Mouse (Mus musculus) C2C12 (cell line): ENCODE measurements at regions not wholly inside any gene's neighbourhood (a gene's known extent, or its start where the extent isn't known, plus 50 kb on each side); places are given as distances from the start of the nearest gene placed in this dataset.

Experiments
- CTCF ChIP-seq: IDR thresholded peaks from one replicate; pipeline ENCODE4 v1.5.1; 2011; ENCODE audit not compliant: control insufficient read depth, insufficient read depth, insufficient read length
- FOSL1 ChIP-seq: IDR thresholded peaks from one replicate; pipeline ENCODE4 v1.8.0; 2011; ENCODE audit warnings: mild to moderate bottlenecking, low read length; ENCODE audit not compliant: poor library complexity, insufficient read depth, severe bottlenecking
- MYOD1 ChIP-seq: IDR thresholded peaks from one replicate; pipeline ENCODE4 v1.6.1; 2011; ENCODE audit warnings: low read depth; ENCODE audit not compliant: control insufficient read depth, insufficient read length
- MYOG ChIP-seq: IDR thresholded peaks from one replicate; pipeline ENCODE4 v1.6.1; 2011; ENCODE audit not compliant: control insufficient read depth, insufficient read length; ENCODE audit errors: extremely low read depth

DNA sequence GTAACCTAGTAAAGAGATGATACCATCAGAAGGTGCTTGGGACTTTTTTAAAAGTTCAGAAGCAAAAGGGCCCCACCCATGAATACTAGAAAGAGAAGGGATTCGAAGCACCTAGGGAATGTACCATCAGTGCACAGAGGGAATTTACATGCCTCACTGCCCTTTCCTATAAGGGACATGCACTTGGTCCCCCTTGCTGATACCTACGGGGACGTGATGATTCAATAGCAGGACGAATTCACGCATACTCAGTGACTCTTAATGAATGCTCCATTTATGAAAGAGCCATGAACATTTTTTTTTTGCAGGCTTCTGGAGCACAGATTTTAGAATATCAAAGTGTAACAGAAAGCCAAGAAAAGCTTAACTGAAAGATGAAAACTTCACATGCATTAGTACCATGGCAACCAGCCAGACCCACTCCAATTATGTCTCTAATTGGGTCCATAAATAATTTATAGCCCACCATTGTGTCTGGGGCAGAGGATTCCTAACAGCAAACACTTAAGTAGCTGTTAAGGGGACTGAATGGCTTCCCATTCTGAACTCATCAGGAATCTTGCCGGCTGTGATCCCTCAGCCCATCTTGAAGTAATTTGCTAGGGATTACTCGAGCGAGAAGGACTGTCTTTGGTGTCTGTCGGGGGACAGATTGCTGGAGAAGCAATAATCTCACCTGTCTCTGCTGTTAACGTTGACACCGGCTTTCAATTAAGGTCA is 59.4 kb upstream of the Prokr2 start:
- TF ChIP-seq CTCF: no peak
- TF ChIP-seq MYOD1: no peak
- no peak for TF ChIP-seq FOSL1
- TF ChIP-seq MYOG: no peak
